Mouse (Mus musculus) adrenal gland, postnatal 36 days (tissue): ENCODE data around the gene Rims1. TPM values are rescaled to one million over a fixed set of nuclear protein-coding genes. Genes with fewer than 3 reads are reported as not detected.

Source experiments
- DNase-seq, 2 experiments: peaks; one replicate each; pipeline ENCODE4 v3.0.0; 2021; ENCODE audit warnings: mixed read lengths in 1 of 2
- total RNA-seq, 2 experiments: library from RNA; stranded (reverse); gene quantifications; 2 replicates each; pipeline ENCODE4 v1.2.3; 2021

The Rims1 gene
- total RNA-seq, 2 experiments from 2014 or later: 0.23 to 0.46 TPM

- no peak for DNase-seq
Measured at GRCm38 (mm10) chr1:22694514-22694913, 111.3 kb downstream of the Rims1 start.

- DNase-seq: no peak
Measured at GRCm38 (mm10) chr1:22683455-22683854, 122.3 kb downstream of the Rims1 start.

- DNase-seq: no peak
Measured at GRCm38 (mm10) chr1:22664196-22664595, 141.6 kb downstream of the Rims1 start.

- DNase-seq: no peak
Measured at GRCm38 (mm10) chr1:22661825-22662224, 144.0 kb downstream of the Rims1 start.

- DNase-seq: no peak
Measured at GRCm38 (mm10) chr1:22655983-22656382, 149.8 kb downstream of the Rims1 start.

GRCm38 (mm10) chr1:22654903-22655302, 150.9 kb downstream of the Rims1 start:
- DNase-seq: no peak

GRCm38 (mm10) chr1:22650588-22650987, 155.2 kb downstream of the Rims1 start:
- DNase-seq: no peak

- no peak for DNase-seq
Measured at GRCm38 (mm10) chr1:22649432-22649831, 156.4 kb downstream of the Rims1 start.

GRCm38 (mm10) chr1:22645257-22645656, 160.5 kb downstream of the Rims1 start:
- DNase-seq: no peak

- no peak for DNase-seq
Measured at GRCm38 (mm10) chr1:22640568-22640967, 165.2 kb downstream of the Rims1 start.

- DNase-seq: no peak
Measured at GRCm38 (mm10) chr1:22639702-22640101, 166.1 kb downstream of the Rims1 start.

GRCm38 (mm10) chr1:22633871-22634270, 171.9 kb downstream of the Rims1 start:
- DNase-seq: no peak

GRCm38 (mm10) chr1:22632551-22632950, 173.2 kb downstream of the Rims1 start:
- DNase-seq: no peak

- no peak for DNase-seq
Measured at GRCm38 (mm10) chr1:22631991-22632390, 173.8 kb downstream of the Rims1 start.

- DNase-seq: no peak
Measured at GRCm38 (mm10) chr1:22629011-22629410, 176.8 kb downstream of the Rims1 start.

GRCm38 (mm10) chr1:22627013-22627412, 178.8 kb downstream of the Rims1 start:
- no peak for DNase-seq

GRCm38 (mm10) chr1:22626295-22626694, 179.5 kb downstream of the Rims1 start:
- DNase-seq: no peak

GRCm38 (mm10) chr1:22620827-22621226, 185.0 kb downstream of the Rims1 start:
- DNase-seq: no peak

GRCm38 (mm10) chr1:22615601-22616000, 190.2 kb downstream of the Rims1 start:
- no peak for DNase-seq

- no peak for DNase-seq
Measured at GRCm38 (mm10) chr1:22613609-22614008, 192.2 kb downstream of the Rims1 start.

- peak in 1 of 2 experiments; percentile 1 for DNase-seq
Measured at GRCm38 (mm10) chr1:22604329-22605044, 201.3 kb downstream of the Rims1 start.

GRCm38 (mm10) chr1:22596197-22596596, 209.6 kb downstream of the Rims1 start:
- DNase-seq: no peak

- DNase-seq: peak in 1 of 2 experiments; percentile 0
Measured at GRCm38 (mm10) chr1:22594841-22595240, 211.0 kb downstream of the Rims1 start.

- DNase-seq: no peak
Measured at GRCm38 (mm10) chr1:22587859-22588383, 217.9 kb downstream of the Rims1 start.
